Mouse (Mus musculus): ENCODE measurements around the gene Naif1.

DNA sequence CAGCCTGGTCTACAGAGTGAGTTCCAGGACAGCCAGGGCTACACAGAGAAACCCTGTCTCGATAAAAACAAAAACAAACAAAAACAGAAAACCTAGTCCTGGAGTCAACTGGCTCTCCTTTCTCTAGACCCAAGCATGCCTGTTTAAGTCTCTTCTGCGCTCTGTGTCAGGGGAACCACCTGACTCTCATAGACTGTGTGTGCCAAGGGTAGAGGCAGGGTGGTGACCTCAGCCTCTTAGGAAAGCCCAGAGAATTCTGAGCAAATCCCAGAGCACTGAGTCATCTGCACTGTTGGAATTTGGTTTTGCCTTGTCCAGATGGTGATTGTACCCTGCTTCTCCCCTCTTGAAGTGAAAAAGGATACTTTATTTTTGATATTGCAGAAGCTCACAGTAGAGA, 8.0 kb downstream of the Naif1 start:
- TF ChIP-seq CTCF (IDR thresholded peaks at IDR 0.05; ENCODE audit: control insufficient read depth, insufficient read depth, insufficient replicate concordance, low read depth, low read length) = no peak
- no peak for TF ChIP-seq POLR2A (IDR thresholded peaks at IDR 0.05; ENCODE audit: control insufficient read depth, low read depth, low read length)

Data from testis, adult 2 months (tissue).